Mouse (Mus musculus) telencephalon, adult 2 months (tissue): ENCODE results near the gene Abo.
"Not testable (repeated sequence)": the region's sequence is repeated elsewhere in the genome, so short reads cannot be mapped to it uniquely, and the experiment has no call there.

Source experiments
- DNase-seq: peaks from one replicate; pipeline ENCODE4 v3.0.0-alpha.2; 2011; ENCODE audit warnings: low read depth, low spot score

Abo gene

DNA sequence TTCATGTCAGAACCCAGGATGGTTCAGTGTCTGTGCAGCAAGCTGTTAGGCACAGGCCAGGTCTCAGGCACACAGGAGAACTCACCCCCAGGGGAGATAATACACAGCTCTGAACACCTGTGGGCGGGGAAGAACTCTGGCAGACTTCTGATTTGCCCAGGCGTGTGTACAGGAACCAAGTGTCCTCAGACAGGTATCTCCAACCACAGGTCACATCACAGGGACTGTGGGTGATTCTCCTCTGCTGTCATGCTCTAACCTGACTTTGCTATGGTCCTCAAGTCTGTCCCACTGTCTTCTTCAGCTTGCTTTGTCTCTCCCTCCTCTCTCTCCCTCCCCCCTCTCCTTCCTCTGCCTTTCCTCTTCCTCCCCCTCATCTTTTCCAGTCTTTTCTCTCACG lies at the start of gene Abo:
Gene Abo, minus strand, starts transcription at position 101 of the 400 bp plus-strand sequence.
- DNase-seq = no peak

DNA sequence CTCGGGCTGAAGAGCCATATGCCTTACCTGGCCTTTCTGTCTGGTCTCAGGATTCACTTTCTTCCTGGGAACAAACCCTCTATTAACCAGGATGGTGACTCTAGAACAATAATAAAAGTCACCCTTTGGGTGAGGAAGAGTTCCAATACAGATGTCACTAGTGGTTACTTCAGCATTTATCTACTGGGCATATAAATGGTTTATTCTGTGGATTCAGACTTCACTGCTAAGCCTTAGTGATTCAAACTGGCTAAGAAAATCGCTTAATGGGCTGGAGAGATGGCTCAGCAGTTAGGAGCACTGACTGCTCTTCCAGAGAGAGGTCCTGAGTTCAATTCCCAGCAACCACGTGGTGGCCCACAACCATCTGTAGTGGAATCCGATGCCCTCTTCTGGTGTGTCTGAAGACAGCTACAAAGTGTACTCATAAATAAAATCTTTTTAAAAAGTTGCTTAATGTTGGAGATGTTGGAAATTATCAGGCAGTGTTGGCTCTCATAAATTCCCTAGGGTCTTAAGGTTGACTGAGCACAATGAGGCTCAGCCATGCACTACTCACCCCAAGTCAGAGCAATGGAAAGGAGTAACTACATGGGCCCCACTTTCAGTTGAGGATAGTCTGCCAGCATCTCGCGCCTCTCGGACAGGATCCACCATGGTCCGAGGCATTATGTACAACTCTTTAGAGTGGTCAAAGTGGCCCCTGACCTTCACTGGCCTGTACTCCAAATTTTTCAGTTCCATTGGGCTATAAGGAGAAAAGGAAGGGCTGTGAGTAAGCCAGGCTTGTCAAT lies 49.6 kb upstream of the Abo start:
- DNase-seq = no peak

GRCm38 (mm10) chr2:26913416-26914147 lies 48.8 kb upstream of the Abo start:
- DNase-seq = no peak

GRCm38 (mm10) chr2:26912253-26912770 lies 47.5 kb upstream of the Abo start:
- no peak for DNase-seq

- no peak for DNase-seq
Observed at GRCm38 (mm10) chr2:26910994-26911765, 46.4 kb upstream of the Abo start.

DNA sequence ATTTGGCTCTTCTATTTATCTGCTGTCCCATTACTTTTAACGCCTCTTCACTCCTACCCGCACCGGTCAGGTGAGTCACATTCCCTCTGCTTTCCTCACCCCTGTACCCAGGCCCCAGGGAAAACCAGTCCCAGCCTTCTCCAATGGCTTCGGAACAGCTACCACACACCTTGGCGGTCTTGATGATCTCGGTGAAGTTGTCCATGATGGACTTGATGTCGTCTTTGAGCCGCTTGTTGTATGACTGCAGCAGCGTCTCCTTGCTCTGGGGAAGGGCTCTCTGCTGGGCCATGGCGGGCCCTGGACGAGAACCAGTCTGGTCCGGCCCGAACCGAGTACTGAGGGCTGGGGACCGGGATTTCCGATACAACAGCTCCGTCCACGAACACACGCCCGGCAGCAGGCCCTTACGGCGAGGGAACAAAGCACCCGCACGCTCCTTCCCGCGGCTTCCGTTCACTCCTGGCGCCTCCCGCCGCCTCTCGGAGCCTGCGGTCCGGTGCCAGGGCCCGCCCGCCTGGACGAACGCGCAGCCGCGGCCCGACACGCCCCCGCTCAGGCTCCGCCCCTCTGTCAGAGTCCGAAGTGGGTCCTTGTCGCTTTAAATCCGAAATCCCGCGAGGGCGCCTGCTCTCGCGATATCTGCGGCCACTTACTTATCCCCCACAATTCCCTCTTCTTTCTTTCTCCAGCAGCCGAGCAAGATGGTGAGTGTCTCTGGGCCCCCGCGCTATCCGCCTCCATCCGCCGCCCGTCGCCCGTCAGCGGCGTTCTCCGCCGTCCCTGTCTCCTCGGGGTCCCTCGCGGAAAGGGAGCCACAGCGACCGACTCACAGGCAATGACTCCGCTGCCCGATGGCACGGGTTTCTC lies 45.6 kb upstream of the Abo start, which contains the start of the genes Med22 and Rpl7a:
Gene Med22, minus strand, starts transcription at position 554 of the 870 bp plus-strand sequence.
Gene Rpl7a, plus strand, starts transcription at position 641 of the 870 bp plus-strand sequence.
- DNase-seq = peak; percentile 97

GRCm38 (mm10) chr2:26909387-26909784 lies 44.6 kb upstream of the Abo start:
- DNase-seq = no peak

DNA sequence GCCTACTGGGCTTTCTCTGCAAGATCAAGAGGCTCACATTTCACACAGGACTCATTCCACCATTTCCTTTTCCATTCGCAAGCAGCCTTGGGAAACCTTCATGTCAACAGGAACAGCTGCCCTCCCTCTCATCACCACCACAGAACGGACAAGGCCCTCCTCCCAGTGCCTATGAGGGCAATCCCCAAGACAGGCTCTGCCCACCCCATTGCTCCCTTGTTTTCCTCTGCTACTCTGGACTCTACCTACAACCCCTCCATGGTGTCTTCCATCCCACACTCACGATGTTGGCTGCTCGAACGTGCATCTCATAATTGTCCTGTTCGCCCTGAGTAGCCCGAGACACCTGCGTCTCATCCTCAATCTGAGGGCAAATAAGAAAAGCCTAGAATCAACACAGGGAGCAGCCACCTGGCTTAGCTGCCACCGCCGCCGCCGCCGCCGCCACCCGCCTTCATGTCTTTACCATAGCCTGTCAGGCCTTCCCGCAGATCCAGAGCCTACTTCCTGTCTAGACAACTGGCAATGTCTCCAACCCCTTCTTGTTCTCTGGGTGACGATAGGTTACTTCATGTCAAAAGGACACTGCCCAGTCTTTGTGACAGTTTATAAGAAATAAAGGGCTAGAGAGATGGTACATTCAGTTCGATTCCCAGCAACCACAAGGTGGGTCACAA lies 44.1 kb upstream of the Abo start:
- no peak for DNase-seq

- DNase-seq = no peak
Observed at GRCm38 (mm10) chr2:26907109-26907508, 42.3 kb upstream of the Abo start.

GRCm38 (mm10) chr2:26906431-26906830 lies 41.7 kb upstream of the Abo start:
- no peak for DNase-seq

DNA sequence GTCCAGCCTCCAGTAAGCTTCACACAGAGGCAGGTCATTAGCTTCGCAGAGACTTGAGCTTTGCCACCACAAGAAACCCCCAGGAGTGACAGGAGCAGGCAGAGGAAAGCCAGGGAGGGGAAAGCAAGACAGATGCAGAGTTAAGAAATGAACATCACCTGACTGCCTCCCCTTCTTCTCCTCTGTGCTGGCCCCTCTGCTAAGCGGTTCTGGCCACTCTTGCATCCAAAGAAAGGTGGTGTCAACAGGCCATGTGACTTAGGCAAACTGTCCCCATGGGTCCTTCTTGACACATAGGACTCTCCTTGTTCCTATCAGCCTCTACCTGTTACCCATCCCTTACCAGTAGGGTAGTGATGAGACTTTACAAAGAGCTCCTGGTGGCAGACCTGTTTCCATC lies 41.2 kb upstream of the Abo start:
- no peak for DNase-seq

GRCm38 (mm10) chr2:26903311-26903710 lies 38.5 kb upstream of the Abo start:
- no peak for DNase-seq

- DNase-seq = peak; percentile 98
Observed at GRCm38 (mm10) chr2:26902467-26903220, 37.9 kb upstream of the Abo start, which contains the start of gene Surf6. Gene Surf6 (minus strand): TSS chr2:26902879.

DNA sequence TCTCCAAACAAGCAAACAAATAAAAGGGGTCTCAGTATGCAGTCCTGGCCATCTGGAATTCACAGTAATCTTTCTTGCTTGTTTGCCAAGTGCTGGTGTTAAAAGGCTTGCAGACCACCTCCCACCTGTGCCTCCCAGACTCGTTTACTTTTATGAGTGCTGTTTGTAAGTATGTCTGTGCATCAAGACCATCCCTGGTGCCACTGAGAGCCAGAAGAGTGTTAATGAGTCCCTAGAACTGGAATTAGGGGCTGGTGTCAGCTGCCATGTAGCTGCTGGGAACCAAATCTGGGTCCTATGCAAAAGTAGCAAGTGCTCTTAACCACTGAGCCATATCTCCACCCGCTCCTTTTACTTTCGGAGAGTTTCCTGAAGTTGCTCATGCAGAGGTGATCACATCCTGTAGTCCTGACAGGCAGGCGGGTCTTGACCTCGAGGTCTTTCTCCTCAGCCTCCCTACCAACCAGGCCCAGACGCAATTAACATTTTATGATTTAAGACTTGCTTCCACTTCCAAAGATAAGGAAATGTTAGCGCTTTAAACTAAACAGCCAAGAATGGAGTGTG lies 37.1 kb upstream of the Abo start:
- no peak for DNase-seq

GRCm38 (mm10) chr2:26900731-26901130 lies 36.0 kb upstream of the Abo start:
- no peak for DNase-seq

DNA sequence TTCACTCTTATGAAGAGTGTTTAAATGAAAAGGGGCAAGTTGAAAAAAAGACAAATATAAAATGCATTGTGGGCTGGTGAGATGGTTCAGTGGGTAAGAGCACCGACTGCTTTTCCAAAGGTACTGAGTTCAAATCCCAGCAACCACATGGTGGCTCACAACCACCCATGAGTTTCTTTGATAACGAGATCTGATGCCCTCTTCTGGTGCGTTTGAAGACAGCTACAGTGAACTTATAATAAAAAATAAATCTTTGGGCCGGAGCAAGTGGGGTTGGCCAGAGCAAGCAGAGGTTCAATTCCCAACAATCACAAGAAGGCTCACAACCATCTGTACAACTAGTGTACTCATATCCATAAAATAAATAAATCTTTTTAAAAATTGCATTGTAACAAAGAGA lies 31.1 kb upstream of the Abo start:
- DNase-seq = no peak

- not testable (repeated sequence) for DNase-seq
Observed at GRCm38 (mm10) chr2:26886170-26886569, 21.4 kb upstream of the Abo start.

GRCm38 (mm10) chr2:26885541-26885940 lies 20.8 kb upstream of the Abo start:
- not testable (repeated sequence) for DNase-seq

DNA sequence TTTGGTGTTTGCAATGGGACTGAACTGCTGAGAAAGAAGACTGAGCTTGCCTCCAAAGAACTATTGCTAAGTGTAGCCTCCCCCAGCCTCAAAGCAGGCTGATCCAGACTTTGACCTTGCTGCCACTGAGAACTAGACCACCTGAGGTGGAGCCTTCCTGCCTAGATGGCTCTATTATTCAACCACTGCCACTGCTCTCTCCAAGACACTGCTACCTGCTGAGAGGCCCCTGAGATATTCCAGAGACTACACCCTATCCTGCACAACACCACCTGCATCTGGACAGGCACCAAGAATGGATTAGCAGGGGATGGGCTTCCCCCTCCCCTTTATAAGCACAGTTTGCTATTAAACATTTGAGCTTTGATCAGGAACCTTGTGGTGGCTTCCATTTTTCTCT lies 13.8 kb upstream of the Abo start:
- DNase-seq = no peak
